Mouse (Mus musculus) thymus, postnatal 14 days (tissue): ENCODE measurements around the gene Brd2.

ENCODE experiments used
- DNase-seq: peaks from one replicate; pipeline ENCODE4 v3.0.0; 2021

Gene Brd2

GRCm38 (mm10) chr17:34079002-34079401 lies 43.4 kb downstream of the Brd2 start:
- no peak for DNase-seq

GRCm38 (mm10) chr17:34078148-34078547 lies 44.3 kb downstream of the Brd2 start:
- no peak for DNase-seq

GRCm38 (mm10) chr17:34077549-34077948 lies 44.9 kb downstream of the Brd2 start:
- DNase-seq: peak; percentile 79

- peak; percentile 84 for DNase-seq
Measured at GRCm38 (mm10) chr17:34075271-34075670, 47.2 kb downstream of the Brd2 start.

- no peak for DNase-seq
Measured at GRCm38 (mm10) chr17:34072091-34072490, 50.3 kb downstream of the Brd2 start.

GRCm38 (mm10) chr17:34068864-34069263 lies 53.6 kb downstream of the Brd2 start:
- no peak for DNase-seq
